Mouse (Mus musculus): ENCODE results near the gene Col4a4. TPM values are rescaled to one million over a fixed set of nuclear protein-coding genes. Genes with fewer than 3 reads are reported as not detected.

The Col4a4 gene
- polyA plus RNA-seq (2014; fragmentation: Nextera tagmentation; extraction: Ambion mirVana) = 0.24 TPM in 2 replicates

DNA sequence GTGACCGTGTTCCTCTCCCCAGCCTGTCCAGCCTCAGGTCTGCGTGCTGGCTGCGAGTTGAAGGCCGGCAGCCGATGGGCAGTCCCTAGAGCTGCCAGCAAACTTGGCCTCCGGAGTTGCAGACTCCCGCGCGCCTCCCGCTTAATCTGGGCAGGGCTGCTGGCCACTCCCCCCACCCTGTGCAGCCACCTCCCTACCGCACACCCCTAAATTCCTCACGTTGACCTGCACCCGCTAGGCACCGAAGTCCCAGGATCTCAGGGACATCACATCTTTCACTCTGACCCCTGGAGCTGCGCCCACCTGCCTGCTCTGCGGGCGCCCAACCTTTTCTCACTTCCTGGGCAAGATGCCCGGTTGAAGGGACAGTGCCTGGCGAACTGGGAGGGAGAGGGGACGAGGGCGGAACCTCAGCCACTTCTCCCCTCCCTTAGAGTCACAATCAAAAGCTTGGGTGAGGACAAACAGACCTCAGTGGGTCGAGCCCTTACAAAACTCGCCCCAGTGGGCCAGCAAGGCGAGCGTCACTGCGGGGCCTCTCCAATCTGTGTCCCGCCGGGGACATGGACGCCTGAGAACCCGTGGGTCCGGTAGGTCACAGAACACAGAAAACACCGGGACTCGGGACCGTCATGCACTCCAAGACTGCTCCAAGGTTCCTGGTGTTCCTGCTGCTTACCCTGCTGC lies at the start of gene Col4a4, which contains the start of gene Col4a3:
Col4a4 (minus strand) TSS at position 137 of the 687 bp plus-strand sequence.
Col4a3 (plus strand) TSS at position 209 of the 687 bp plus-strand sequence.
- H3K9me3 ChIP-seq (ENCODE audit: control insufficient read depth, low read length) = no peaks in the 10 kb centered on the region
- peak within 1 kb of the TSS; percentile 59 for H3K4me2 ChIP-seq (ENCODE audit: low read depth, low read length)
- no peak; the same call in 1 of the 2 replicates for ATAC-seq (ENCODE audit: low read depth)
- peaks cover 7% of the 10 kb centered on the region; the same call in 1 of the 2 replicates for H3K27me3 ChIP-seq (ENCODE audit: control insufficient read depth, insufficient read depth, low read length)
- WGBS = 6% methylated on average over 34 of the region's 34 CpGs
- peak within 1 kb of the TSS; percentile 37; the same call in 1 of the 2 replicates for H3K9ac ChIP-seq (replicated peaks; ENCODE audit: low read depth, low read length)
- peak within 1 kb of the TSS; percentile 9; the same call in 1 of the 2 replicates for H3K4me3 ChIP-seq (ENCODE audit: low read depth, low read length)
- peaks cover 6% of the 10 kb centered on the region; the same call in 1 of the 2 replicates for H3K4me1 ChIP-seq (ENCODE audit: control insufficient read depth, insufficient read depth, low read length)
- no peaks in the 10 kb centered on the region for H3K36me3 ChIP-seq (ENCODE audit: control insufficient read depth, insufficient read depth, low read length)
- no peak within 1 kb of the TSS for H3K27ac ChIP-seq (ENCODE audit: low read depth, low read length)

- no peak for ATAC-seq (ENCODE audit: low read depth)
- H3K36me3 ChIP-seq (ENCODE audit: control insufficient read depth, insufficient read depth, low read length) = no peaks in the 10 kb centered on the region
- H3K4me3 ChIP-seq (ENCODE audit: low read depth, low read length) = no peak overlapping the region
- H3K9me3 ChIP-seq (ENCODE audit: control insufficient read depth, low read length) = no peaks in the 10 kb centered on the region
- no peak overlapping the region for H3K4me2 ChIP-seq (ENCODE audit: low read depth, low read length)
- no peak overlapping the region for H3K9ac ChIP-seq (replicated peaks; ENCODE audit: low read depth, low read length)
- H3K27me3 ChIP-seq (ENCODE audit: control insufficient read depth, insufficient read depth, low read length) = no peaks in the 10 kb centered on the region
- H3K27ac ChIP-seq (ENCODE audit: low read depth, low read length) = no peak overlapping the region
- H3K4me1 ChIP-seq (ENCODE audit: control insufficient read depth, insufficient read depth, low read length) = peaks cover 3% of the 10 kb centered on the region; the same call in 1 of the 2 replicates
- 87% methylated on average over 4 of the region's 4 CpGs for WGBS
Observed at GRCm38 (mm10) chr1:82636321-82636720, 49.7 kb upstream of the Col4a4 start.

GRCm38 (mm10) chr1:82635254-82635620 lies 48.6 kb upstream of the Col4a4 start:
- Histone ChIP-seq H3K27ac (ENCODE audit: low read depth, low read length) (no peak overlapping the region), H3K36me3 (ENCODE audit: control insufficient read depth, insufficient read depth, low read length) (no peaks in the 10 kb centered on the region), H3K9ac (replicated peaks; ENCODE audit: low read depth, low read length) (no peak overlapping the region), H3K4me2 (ENCODE audit: low read depth, low read length) (no peak overlapping the region), H3K27me3 (ENCODE audit: control insufficient read depth, insufficient read depth, low read length) (no peaks in the 10 kb centered on the region), H3K9me3 (ENCODE audit: control insufficient read depth, low read length) (no peaks in the 10 kb centered on the region), H3K4me1 (ENCODE audit: control insufficient read depth, insufficient read depth, low read length) (peaks cover 3% of the 10 kb centered on the region; the same call in 1 of the 2 replicates), H3K4me3 (ENCODE audit: low read depth, low read length) (no peak overlapping the region)
- 0 out of 2 replicates have a peak, but pooled peaks have one; percentile 28 for ATAC-seq (ENCODE audit: low read depth)
- WGBS = 95% methylated on average over 9 of the region's 9 CpGs

GRCm38 (mm10) chr1:82634545-82635253 lies 48.0 kb upstream of the Col4a4 start:
- ATAC-seq (ENCODE audit: low read depth) = peak; percentile 86
- Histone ChIP-seq H3K4me3 (ENCODE audit: low read depth, low read length) (no peak overlapping the region), H3K27me3 (ENCODE audit: control insufficient read depth, insufficient read depth, low read length) (no peaks in the 10 kb centered on the region), H3K36me3 (ENCODE audit: control insufficient read depth, insufficient read depth, low read length) (no peaks in the 10 kb centered on the region), H3K9me3 (ENCODE audit: control insufficient read depth, low read length) (no peaks in the 10 kb centered on the region), H3K4me1 (ENCODE audit: control insufficient read depth, insufficient read depth, low read length) (peaks cover 3% of the 10 kb centered on the region; the same call in 1 of the 2 replicates), H3K4me2 (ENCODE audit: low read depth, low read length) (no peak overlapping the region), H3K27ac (ENCODE audit: low read depth, low read length) (no peak overlapping the region), H3K9ac (replicated peaks; ENCODE audit: low read depth, low read length) (no peak overlapping the region)
- 70% methylated on average over 19 of the region's 19 CpGs for WGBS

- no peak for ATAC-seq (ENCODE audit: low read depth)
- H3K9me3 ChIP-seq (ENCODE audit: control insufficient read depth, low read length) = no peaks in the 10 kb centered on the region
- H3K4me2 ChIP-seq (ENCODE audit: low read depth, low read length) = no peak overlapping the region
- WGBS = 83% methylated on average over 6 of the region's 6 CpGs
- no peaks in the 10 kb centered on the region for H3K27me3 ChIP-seq (ENCODE audit: control insufficient read depth, insufficient read depth, low read length)
- peaks cover 3% of the 10 kb centered on the region; the same call in 1 of the 2 replicates for H3K4me1 ChIP-seq (ENCODE audit: control insufficient read depth, insufficient read depth, low read length)
- H3K9ac ChIP-seq (replicated peaks; ENCODE audit: low read depth, low read length) = no peak overlapping the region
- no peaks in the 10 kb centered on the region for H3K36me3 ChIP-seq (ENCODE audit: control insufficient read depth, insufficient read depth, low read length)
- H3K4me3 ChIP-seq (ENCODE audit: low read depth, low read length) = no peak overlapping the region
- no peak overlapping the region for H3K27ac ChIP-seq (ENCODE audit: low read depth, low read length)
Observed at GRCm38 (mm10) chr1:82631169-82631792, 44.6 kb upstream of the Col4a4 start.

- H3K9ac ChIP-seq (replicated peaks; ENCODE audit: low read depth, low read length) = no peak overlapping the region
- H3K9me3 ChIP-seq (ENCODE audit: control insufficient read depth, low read length) = no peaks in the 10 kb centered on the region
- H3K36me3 ChIP-seq (ENCODE audit: control insufficient read depth, insufficient read depth, low read length) = no peaks in the 10 kb centered on the region
- no peaks in the 10 kb centered on the region for H3K4me1 ChIP-seq (ENCODE audit: control insufficient read depth, insufficient read depth, low read length)
- H3K27ac ChIP-seq (ENCODE audit: low read depth, low read length) = no peak overlapping the region
- H3K4me2 ChIP-seq (ENCODE audit: low read depth, low read length) = no peak overlapping the region
- H3K27me3 ChIP-seq (ENCODE audit: control insufficient read depth, insufficient read depth, low read length) = no peaks in the 10 kb centered on the region
- H3K4me3 ChIP-seq (ENCODE audit: low read depth, low read length) = no peak overlapping the region
- 88% methylated on average over 5 of the region's 5 CpGs for WGBS
- ATAC-seq (ENCODE audit: low read depth) = no peak
Observed at GRCm38 (mm10) chr1:82629495-82629894, 42.8 kb upstream of the Col4a4 start.

GRCm38 (mm10) chr1:82627652-82628051 lies 41.0 kb upstream of the Col4a4 start:
- no peak overlapping the region for H3K4me2 ChIP-seq (ENCODE audit: low read depth, low read length)
- ATAC-seq (ENCODE audit: low read depth) = no peak
- H3K27me3 ChIP-seq (ENCODE audit: control insufficient read depth, insufficient read depth, low read length) = no peaks in the 10 kb centered on the region
- H3K27ac ChIP-seq (ENCODE audit: low read depth, low read length) = no peak overlapping the region
- H3K4me1 ChIP-seq (ENCODE audit: control insufficient read depth, insufficient read depth, low read length) = no peaks in the 10 kb centered on the region
- H3K9ac ChIP-seq (replicated peaks; ENCODE audit: low read depth, low read length) = no peak overlapping the region
- no peak overlapping the region for H3K4me3 ChIP-seq (ENCODE audit: low read depth, low read length)
- no peaks in the 10 kb centered on the region for H3K36me3 ChIP-seq (ENCODE audit: control insufficient read depth, insufficient read depth, low read length)
- H3K9me3 ChIP-seq (ENCODE audit: control insufficient read depth, low read length) = no peaks in the 10 kb centered on the region
- 92% methylated on average over 4 of the region's 4 CpGs for WGBS

GRCm38 (mm10) chr1:82625474-82625873 lies 38.8 kb upstream of the Col4a4 start:
- no peaks in the 10 kb centered on the region for H3K27me3 ChIP-seq (ENCODE audit: control insufficient read depth, insufficient read depth, low read length)
- no peaks in the 10 kb centered on the region for H3K9me3 ChIP-seq (ENCODE audit: control insufficient read depth, low read length)
- WGBS = 82% methylated on average over 2 of the region's 2 CpGs
- H3K27ac ChIP-seq (ENCODE audit: low read depth, low read length) = no peak overlapping the region
- no peak for ATAC-seq (ENCODE audit: low read depth)
- H3K4me3 ChIP-seq (ENCODE audit: low read depth, low read length) = no peak overlapping the region
- H3K36me3 ChIP-seq (ENCODE audit: control insufficient read depth, insufficient read depth, low read length) = no peaks in the 10 kb centered on the region
- no peak overlapping the region for H3K4me2 ChIP-seq (ENCODE audit: low read depth, low read length)
- no peaks in the 10 kb centered on the region for H3K4me1 ChIP-seq (ENCODE audit: control insufficient read depth, insufficient read depth, low read length)
- no peak overlapping the region for H3K9ac ChIP-seq (replicated peaks; ENCODE audit: low read depth, low read length)
